Mouse (Mus musculus): Measurements from ENCODE around the gene Clec3b. TPM values are rescaled to one million over a fixed set of nuclear protein-coding genes. Genes with fewer than 3 reads are reported as not detected.

The Clec3b gene
- polyA plus RNA-seq, 1 experiment from 2014 or later, result 0.10 TPM

GRCm38 (mm10) chr9:123123571-123124412 is 27.0 kb upstream of the Clec3b start:
- Histone ChIP-seq H3K27me3 (no peaks in the 10 kb centered on the region), H3K36me3 (peaks cover 85% of the 10 kb centered on the region), H3K27ac (peak overlapping the region; percentile 78), H3K9ac (peak overlapping the region; percentile 19; the same call in 1 of the 2 replicates), H3K4me1 (replicated peaks) (peaks cover 26% of the 10 kb centered on the region), H3K4me3 (replicated peaks) (no peak overlapping the region), H3K4me2 (peak overlapping the region; percentile 28), H3K9me3 (replicated peaks) (no peaks in the 10 kb centered on the region)
- ATAC-seq (ENCODE audit: low read depth) (peak; percentile 85), DNase-seq (no peak)
- 71% methylated on average over 6 of the region's 6 CpGs for WGBS (ENCODE audit: insufficient replicate concordance)

- peak; percentile 78 for ATAC-seq (ENCODE audit: low read depth)
- no peak for DNase-seq
- Histone ChIP-seq H3K27me3 (no peaks in the 10 kb centered on the region), H3K27ac (peak overlapping the region; percentile 78), H3K4me3 (replicated peaks) (no peak overlapping the region), H3K9ac (peak overlapping the region; percentile 19; the same call in 1 of the 2 replicates), H3K36me3 (peaks cover 85% of the 10 kb centered on the region), H3K4me1 (replicated peaks) (peaks cover 26% of the 10 kb centered on the region), H3K4me2 (peak overlapping the region; percentile 28), H3K9me3 (replicated peaks) (no peaks in the 10 kb centered on the region)
- 26% methylated on average over 2 of the region's 2 CpGs for WGBS (ENCODE audit: insufficient replicate concordance)
Measured at GRCm38 (mm10) chr9:123124413-123124981, 26.2 kb upstream of the Clec3b start.

- Histone ChIP-seq H3K27ac (no peak overlapping the region), H3K9ac (no peak overlapping the region), H3K36me3 (peaks cover 85% of the 10 kb centered on the region), H3K9me3 (replicated peaks) (no peaks in the 10 kb centered on the region), H3K4me1 (replicated peaks) (peaks cover 26% of the 10 kb centered on the region), H3K4me3 (replicated peaks) (no peak overlapping the region), H3K27me3 (no peaks in the 10 kb centered on the region), H3K4me2 (no peak overlapping the region)
- WGBS (ENCODE audit: insufficient replicate concordance), result 91% methylated on average over 6 of the region's 6 CpGs
- DNase-seq (no peak), ATAC-seq (ENCODE audit: low read depth) (no peak)
Measured at GRCm38 (mm10) chr9:123127663-123128062, 23.1 kb upstream of the Clec3b start.

- DNase-seq, result no peak
- Histone ChIP-seq H3K27ac (no peak overlapping the region), H3K36me3 (peaks cover 99% of the 10 kb centered on the region), H3K9me3 (replicated peaks) (no peaks in the 10 kb centered on the region), H3K4me2 (no peak overlapping the region), H3K4me1 (replicated peaks) (no peaks in the 10 kb centered on the region), H3K9ac (no peak overlapping the region), H3K4me3 (replicated peaks) (no peak overlapping the region), H3K27me3 (no peaks in the 10 kb centered on the region)
- ATAC-seq (ENCODE audit: low read depth), result no peak
- WGBS (ENCODE audit: insufficient replicate concordance), result 73% methylated on average over 3 of the region's 3 CpGs
Measured at GRCm38 (mm10) chr9:123132994-123133393, 17.8 kb upstream of the Clec3b start.

GRCm38 (mm10) chr9:123136953-123137682 is 13.6 kb upstream of the Clec3b start:
- 72% methylated on average over 7 of the region's 7 CpGs for WGBS (ENCODE audit: insufficient replicate concordance)
- Histone ChIP-seq H3K4me3 (replicated peaks) (no peak overlapping the region), H3K9me3 (replicated peaks) (no peaks in the 10 kb centered on the region), H3K27ac (no peak overlapping the region), H3K4me2 (no peak overlapping the region), H3K4me1 (replicated peaks) (no peaks in the 10 kb centered on the region), H3K9ac (no peak overlapping the region), H3K27me3 (no peaks in the 10 kb centered on the region), H3K36me3 (peaks cover 92% of the 10 kb centered on the region)
- no peak for DNase-seq
- no peak for ATAC-seq (ENCODE audit: low read depth)

GRCm38 (mm10) chr9:123138891-123139474 is 11.8 kb upstream of the Clec3b start:
- ATAC-seq (ENCODE audit: low read depth), result no peak
- no peak for DNase-seq
- H3K9me3 ChIP-seq (replicated peaks), result peaks cover 5% of the 10 kb centered on the region; the same call in 1 of the 2 replicates
- H3K4me2 ChIP-seq, result no peak overlapping the region
- H3K27me3 ChIP-seq, result no peaks in the 10 kb centered on the region
- H3K9ac ChIP-seq, result no peak overlapping the region
- H3K4me3 ChIP-seq (replicated peaks), result no peak overlapping the region
- 62% methylated on average over 5 of the region's 5 CpGs for WGBS (ENCODE audit: insufficient replicate concordance)
- H3K4me1 ChIP-seq (replicated peaks), result no peaks in the 10 kb centered on the region
- no peak overlapping the region for H3K27ac ChIP-seq
- peaks cover 86% of the 10 kb centered on the region for H3K36me3 ChIP-seq

- Histone ChIP-seq H3K4me2 (no peak overlapping the region), H3K36me3 (peaks cover 80% of the 10 kb centered on the region), H3K27me3 (no peaks in the 10 kb centered on the region), H3K27ac (no peak overlapping the region), H3K4me3 (replicated peaks) (no peak overlapping the region), H3K4me1 (replicated peaks) (no peaks in the 10 kb centered on the region), H3K9me3 (replicated peaks) (peaks cover 11% of the 10 kb centered on the region), H3K9ac (no peak overlapping the region)
- DNase-seq, result no peak
- ATAC-seq (ENCODE audit: low read depth), result no peak
- WGBS (ENCODE audit: insufficient replicate concordance), result 66% methylated on average over 4 of the region's 4 CpGs
Measured at GRCm38 (mm10) chr9:123139887-123140614, 10.7 kb upstream of the Clec3b start.

DNA sequence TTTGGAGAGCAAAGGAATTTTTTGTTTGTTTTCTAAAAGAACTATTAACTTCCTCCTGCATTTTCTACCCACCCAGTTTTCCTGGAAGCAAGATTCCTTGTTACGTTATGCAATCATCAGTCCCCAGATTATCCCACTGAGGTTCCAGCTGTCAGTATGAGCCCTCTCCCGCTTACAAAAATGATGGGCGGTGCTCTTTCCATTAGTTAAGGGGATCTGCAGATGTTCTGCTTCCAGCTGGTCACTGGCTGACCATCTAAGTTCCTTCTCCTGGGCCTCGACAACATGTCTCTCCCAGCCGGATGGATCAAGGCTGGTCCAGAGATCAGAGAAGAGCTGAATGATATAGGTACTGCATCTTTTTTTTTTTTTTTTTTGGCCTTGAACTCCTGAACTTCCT is 2.3 kb upstream of the Clec3b start:
- no peaks in the 10 kb centered on the region for H3K27me3 ChIP-seq
- no peak for DNase-seq
- H3K4me3 ChIP-seq (replicated peaks), result no peak overlapping the region
- H3K9ac ChIP-seq, result no peak overlapping the region
- no peak overlapping the region for H3K4me2 ChIP-seq
- H3K9me3 ChIP-seq (replicated peaks), result peaks cover 15% of the 10 kb centered on the region
- no peaks in the 10 kb centered on the region for H3K4me1 ChIP-seq (replicated peaks)
- no peak overlapping the region for H3K27ac ChIP-seq
- peaks cover 9% of the 10 kb centered on the region for H3K36me3 ChIP-seq
- 75% methylated on average over 5 of the region's 5 CpGs for WGBS (ENCODE audit: insufficient replicate concordance)
- no peak for ATAC-seq (ENCODE audit: low read depth)

DNA sequence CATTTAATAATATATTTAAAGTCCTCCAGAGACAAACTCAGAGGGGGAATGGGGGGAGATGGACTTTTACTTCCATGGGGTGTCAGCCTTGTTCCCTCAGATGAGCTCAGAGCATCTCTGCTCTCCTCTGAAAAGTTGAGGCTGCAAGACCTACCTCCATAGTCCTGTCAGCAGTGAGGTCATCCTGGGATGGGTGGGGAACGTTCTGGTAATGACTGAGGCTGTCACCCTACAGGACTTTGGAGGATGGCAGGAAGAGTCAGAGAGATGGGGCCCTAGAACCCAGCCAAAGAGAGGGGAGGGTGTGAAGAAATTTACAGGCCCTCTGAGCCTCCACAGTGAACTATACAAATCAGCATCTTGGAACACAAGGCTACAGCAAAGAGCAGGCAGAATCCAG is 815 bp downstream of the Clec3b start:
- Histone ChIP-seq H3K4me3 (replicated peaks) (no peak overlapping the region), H3K9ac (no peak overlapping the region), H3K9me3 (replicated peaks) (no peaks in the 10 kb centered on the region), H3K27ac (no peak overlapping the region), H3K27me3 (no peaks in the 10 kb centered on the region), H3K4me2 (no peak overlapping the region), H3K4me1 (replicated peaks) (peaks cover 2% of the 10 kb centered on the region; the same call in 1 of the 2 replicates), H3K36me3 (no peaks in the 10 kb centered on the region)
- ATAC-seq (ENCODE audit: low read depth), result no peak
- no peak for DNase-seq
- WGBS (ENCODE audit: insufficient replicate concordance), result 29% methylated on average over 1 of the region's 1 CpGs

GRCm38 (mm10) chr9:123152026-123152425 is 1.3 kb downstream of the Clec3b start:
- H3K9ac ChIP-seq, result no peak overlapping the region
- DNase-seq (no peak), ATAC-seq (ENCODE audit: low read depth) (no peak)
- peaks cover 6% of the 10 kb centered on the region; the same call in 1 of the 2 replicates for H3K4me1 ChIP-seq (replicated peaks)
- H3K36me3 ChIP-seq, result no peaks in the 10 kb centered on the region
- no peaks in the 10 kb centered on the region for H3K27me3 ChIP-seq
- no peak overlapping the region for H3K4me2 ChIP-seq
- H3K27ac ChIP-seq, result no peak overlapping the region
- 29% methylated on average over 3 of the region's 3 CpGs for WGBS (ENCODE audit: insufficient replicate concordance)
- no peaks in the 10 kb centered on the region for H3K9me3 ChIP-seq (replicated peaks)
- H3K4me3 ChIP-seq (replicated peaks), result no peak overlapping the region

Data from liver, embryonic 13.5 days (tissue).